Mouse (Mus musculus) C2C12 (cell line): ENCODE results near the gene Obsl1. TPM values are rescaled to one million over a fixed set of nuclear protein-coding genes. Genes with fewer than 3 reads are reported as not detected.

Experiments
- H3K27me3 ChIP-seq: one replicate; pipeline ENCODE4 v1.6.1; 2011; ENCODE audit not compliant: control insufficient read depth, insufficient read depth, insufficient read length
- H3K36me3 ChIP-seq: one replicate; pipeline ENCODE4 v1.6.1; 2011; ENCODE audit not compliant: control insufficient read depth, insufficient read depth
- H3K4me3 ChIP-seq: one replicate; pipeline ENCODE4 v1.5.1; 2011; ENCODE audit warnings: mild to moderate bottlenecking, control low read depth; ENCODE audit not compliant: poor library complexity, insufficient read depth, severe bottlenecking
- H3K79me2 ChIP-seq: one replicate; pipeline ENCODE4 v1.6.1; 2011; ENCODE audit not compliant: control insufficient read depth, insufficient read depth
- H3K79me3 ChIP-seq: one replicate; pipeline ENCODE4 v1.6.1; 2011; ENCODE audit warnings: low read depth, control low read depth
- H3ac ChIP-seq: one replicate; pipeline ENCODE3; 2011; ENCODE audit warnings: low read depth; ENCODE audit not compliant: control insufficient read depth, insufficient read length
- CEBPB ChIP-seq: IDR thresholded peaks from one replicate; pipeline ENCODE4 v1.6.1; 2011; ENCODE audit warnings: low read depth, mild to moderate bottlenecking, control low read depth, moderate library complexity
- CTCF ChIP-seq: IDR thresholded peaks from one replicate; pipeline ENCODE4 v1.5.1; 2011; ENCODE audit not compliant: control insufficient read depth, insufficient read depth, insufficient read length
- FOSL1 ChIP-seq: IDR thresholded peaks from one replicate; pipeline ENCODE4 v1.8.0; 2011; ENCODE audit warnings: mild to moderate bottlenecking, low read length; ENCODE audit not compliant: poor library complexity, insufficient read depth, severe bottlenecking
- MAX ChIP-seq: IDR thresholded peaks from one replicate; pipeline ENCODE4 v1.6.1; 2011; ENCODE audit warnings: mild to moderate bottlenecking, control low read depth
- MYOD1 ChIP-seq: IDR thresholded peaks from one replicate; pipeline ENCODE4 v1.6.1; 2011; ENCODE audit warnings: low read depth; ENCODE audit not compliant: control insufficient read depth, insufficient read length
- MYOG ChIP-seq: IDR thresholded peaks from one replicate; pipeline ENCODE4 v1.6.1; 2011; ENCODE audit not compliant: control insufficient read depth, insufficient read length; ENCODE audit errors: extremely low read depth
- USF1 ChIP-seq: IDR thresholded peaks from one replicate; pipeline ENCODE4 v1.6.1; 2011; ENCODE audit warnings: low read depth, mild to moderate bottlenecking, control low read depth, moderate library complexity
- polyA plus RNA-seq: library from polyadenylated mRNA; unstranded; fragments of >200 nt; fragmentation: generic; extraction: Trizol; gene quantifications from one replicate; pipeline ENCODE4 v1.2.1, GENCODE M21; 2012; ENCODE audit warnings: missing spikeins

The Obsl1 gene
- polyA plus RNA-seq, 1 experiment, result 31.6 TPM

- Histone ChIP-seq H3ac (no peak overlapping the region), H3K79me2 (no peaks in the 10 kb centered on the region), H3K4me3 (no peak overlapping the region), H3K36me3 (no peaks in the 10 kb centered on the region), H3K27me3 (peaks cover 4% of the 10 kb centered on the region), H3K79me3 (no peaks in the 10 kb centered on the region)
- TF ChIP-seq MYOD1 (no peak), MYOG (no peak), FOSL1 (no peak), CTCF (no peak), CEBPB (no peak), MAX (no peak), USF1 (no peak)
These were observed 1.8 kb downstream of the Obsl1 start for GRCm38 (mm10) chr1:75504256-75505045.

- H3K27me3 ChIP-seq, result peaks cover 4% of the 10 kb centered on the region
- TF ChIP-seq CEBPB, result no peak
- H3K79me2 ChIP-seq, result no peaks in the 10 kb centered on the region
- H3ac ChIP-seq, result no peak overlapping the region
- H3K36me3 ChIP-seq, result no peaks in the 10 kb centered on the region
- H3K79me3 ChIP-seq, result no peaks in the 10 kb centered on the region
- no peak overlapping the region for H3K4me3 ChIP-seq
These were observed 2.6 kb downstream of the Obsl1 start for GRCm38 (mm10) chr1:75503651-75503980.

GRCm38 (mm10) chr1:75502945-75503650 is 3.2 kb downstream of the Obsl1 start:
- peaks cover 4% of the 10 kb centered on the region for H3K27me3 ChIP-seq
- no peaks in the 10 kb centered on the region for H3K79me2 ChIP-seq
- H3K4me3 ChIP-seq, result no peak overlapping the region
- TF ChIP-seq FOSL1 (no peak), USF1 (no peak), CEBPB (no peak), MYOD1 (no peak), CTCF (no peak), MYOG (no peak), MAX (no peak)
- no peaks in the 10 kb centered on the region for H3K36me3 ChIP-seq
- no peaks in the 10 kb centered on the region for H3K79me3 ChIP-seq
- no peak overlapping the region for H3ac ChIP-seq

- H3K27me3 ChIP-seq, result peaks cover 1% of the 10 kb centered on the region
- H3K79me3 ChIP-seq, result no peaks in the 10 kb centered on the region
- H3ac ChIP-seq, result no peak overlapping the region
- H3K79me2 ChIP-seq, result no peaks in the 10 kb centered on the region
- TF ChIP-seq MYOG, result no peak
- TF ChIP-seq CTCF, result no peak
- TF ChIP-seq MAX, result no peak
- TF ChIP-seq FOSL1, result no peak
- TF ChIP-seq MYOD1, result no peak
- no peak for TF ChIP-seq CEBPB
- no peak for TF ChIP-seq USF1
- H3K4me3 ChIP-seq, result no peak overlapping the region
- no peaks in the 10 kb centered on the region for H3K36me3 ChIP-seq
These were observed 4.3 kb downstream of the Obsl1 start for GRCm38 (mm10) chr1:75501905-75502304.

GRCm38 (mm10) chr1:75499441-75499840 is 6.8 kb downstream of the Obsl1 start:
- Histone ChIP-seq H3K79me3 (no peaks in the 10 kb centered on the region), H3K79me2 (no peaks in the 10 kb centered on the region), H3ac (no peak overlapping the region), H3K27me3 (no peaks in the 10 kb centered on the region), H3K4me3 (no peak overlapping the region), H3K36me3 (no peaks in the 10 kb centered on the region)
- TF ChIP-seq MAX (no peak), CEBPB (no peak), CTCF (peak; percentile 10), FOSL1 (no peak), MYOD1 (no peak), USF1 (no peak)

GRCm38 (mm10) chr1:75498897-75499296 is 7.4 kb downstream of the Obsl1 start:
- H3K27me3 ChIP-seq, result no peaks in the 10 kb centered on the region
- H3K79me3 ChIP-seq, result no peaks in the 10 kb centered on the region
- H3K36me3 ChIP-seq, result no peaks in the 10 kb centered on the region
- H3K79me2 ChIP-seq, result no peaks in the 10 kb centered on the region
- TF ChIP-seq FOSL1 (no peak), USF1 (no peak), CTCF (no peak)
- H3ac ChIP-seq, result no peak overlapping the region
- no peak overlapping the region for H3K4me3 ChIP-seq
